Mouse (Mus musculus) hindbrain, embryonic 10.5 days (tissue): ENCODE measurements around the gene Kif1bp. TPM values are rescaled to one million over a fixed set of nuclear protein-coding genes. Genes with fewer than 3 reads are reported as not detected.
A peak's percentile ranks its signal among the peaks of the same experiment; 100 is the strongest.
"Not testable (repeated sequence)": the region's sequence is repeated elsewhere in the genome, so short reads cannot be mapped to it uniquely, and the experiment has no call there.

Experiments
- DNase-seq: peaks from one replicate; pipeline ENCODE4 v3.0.0-alpha.2; 2017; ENCODE audit warnings: low spot score
- H3K27ac ChIP-seq: fragments of 300-500 bp; sonication (generic); 2 replicates; pipeline ENCODE4 v1.5.1; 2016; ENCODE audit warnings: mild to moderate bottlenecking, moderate library complexity
- H3K27me3 ChIP-seq: fragments of 300-500 bp; sonication (generic); 2 replicates; pipeline ENCODE4 v1.6.1; 2016; ENCODE audit warnings: mild to moderate bottlenecking; ENCODE audit not compliant: poor library complexity, insufficient read depth, severe bottlenecking
- H3K36me3 ChIP-seq: fragments of 300-500 bp; sonication (generic); 2 replicates; pipeline ENCODE4 v1.6.1; 2016; ENCODE audit warnings: mild to moderate bottlenecking, moderate library complexity
- H3K4me1 ChIP-seq: fragments of 300-500 bp; sonication (generic); replicated peaks from 2 replicates; pipeline ENCODE4 v1.6.1; 2016; ENCODE audit warnings: mild to moderate bottlenecking
- H3K4me3 ChIP-seq: fragments of 300-500 bp; sonication (generic); 2 replicates; pipeline ENCODE4 v1.5.1; 2016; ENCODE audit warnings: mild to moderate bottlenecking, moderate library complexity
- H3K9me3 ChIP-seq: fragments of 300-500 bp; sonication (generic); 2 replicates; pipeline ENCODE4 v1.6.1; 2016; ENCODE audit warnings: mild to moderate bottlenecking, moderate library complexity
- WGBS: fragments of 180-500 bp; shearing (Covaris S2); methylation state at CpG from one replicate; pipeline ENCODE4 v1.1.7; 2016; 5-methylcytosine and 5-hydroxymethylcytosine counted together
- polyA plus RNA-seq: library from polyadenylated mRNA; unstranded; fragments of >200 nt; fragmentation: Nextera tagmentation; extraction: Ambion mirVana; gene quantifications from 2 replicates; pipeline ENCODE4 v1.2.1, GENCODE M21; 2016

Gene Kif1bp
- polyA plus RNA-seq, 1 experiment from 2014 or later: 46.5 TPM

GRCm38 (mm10) chr10:62503836-62504628 is 74.2 kb downstream of the Kif1bp start:
- peaks cover 11% of the 10 kb centered on the region for H3K4me1 ChIP-seq
- H3K9me3 ChIP-seq: no peaks in the 10 kb centered on the region
- H3K27me3 ChIP-seq: peaks cover 26% of the 10 kb centered on the region
- 79% methylated on average over 12 of the region's 12 CpGs for WGBS
- DNase-seq: no peak
- no peaks in the 10 kb centered on the region for H3K36me3 ChIP-seq
- H3K4me3 ChIP-seq: no peak overlapping the region
- H3K27ac ChIP-seq: no peak overlapping the region

DNA sequence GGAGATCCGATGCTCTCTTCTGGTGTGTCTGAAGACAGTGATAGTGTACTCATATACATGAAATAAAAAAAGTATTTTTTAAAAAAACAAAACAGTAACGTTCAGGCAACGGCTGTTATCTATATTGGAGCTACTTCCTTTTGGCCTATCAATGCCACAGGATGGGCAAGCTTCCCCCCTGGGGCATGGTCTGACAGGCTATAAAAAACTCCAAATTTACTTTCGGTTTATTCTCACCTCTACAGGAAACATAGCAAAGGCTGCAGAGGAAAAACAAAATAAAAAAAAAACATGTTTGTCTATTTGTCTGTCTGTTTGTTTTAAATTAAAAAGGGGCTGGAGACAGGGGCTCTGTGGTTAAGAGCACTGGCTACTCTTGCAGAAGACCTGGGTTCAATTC is 74.9 kb downstream of the Kif1bp start:
- DNase-seq: no peak
- no peaks in the 10 kb centered on the region for H3K9me3 ChIP-seq
- H3K4me1 ChIP-seq: peaks cover 5% of the 10 kb centered on the region
- H3K4me3 ChIP-seq: no peak overlapping the region
- peaks cover 20% of the 10 kb centered on the region for H3K27me3 ChIP-seq
- no peak overlapping the region for H3K27ac ChIP-seq
- WGBS: 82% methylated on average over 4 of the region's 4 CpGs
- no peaks in the 10 kb centered on the region for H3K36me3 ChIP-seq

GRCm38 (mm10) chr10:62501951-62502350 is 76.3 kb downstream of the Kif1bp start:
- peaks cover 7% of the 10 kb centered on the region for H3K27me3 ChIP-seq
- H3K9me3 ChIP-seq: no peaks in the 10 kb centered on the region
- WGBS: 88% methylated on average over 7 of the region's 7 CpGs
- H3K27ac ChIP-seq: no peak overlapping the region
- H3K4me1 ChIP-seq: no peaks in the 10 kb centered on the region
- DNase-seq: no peak
- H3K4me3 ChIP-seq: no peak overlapping the region
- H3K36me3 ChIP-seq: no peaks in the 10 kb centered on the region

- Histone ChIP-seq H3K4me3 (no peak overlapping the region), H3K27me3 (no peaks in the 10 kb centered on the region), H3K4me1 (no peaks in the 10 kb centered on the region), H3K27ac (no peak overlapping the region), H3K36me3 (no peaks in the 10 kb centered on the region), H3K9me3 (no peaks in the 10 kb centered on the region)
- DNase-seq: no peak
- WGBS: 89% methylated on average over 9 of the region's 9 CpGs
Observed at GRCm38 (mm10) chr10:62500916-62501615, 77.2 kb downstream of the Kif1bp start.

- Histone ChIP-seq H3K4me1 (no peaks in the 10 kb centered on the region), H3K36me3 (no peaks in the 10 kb centered on the region), H3K27ac (no peak overlapping the region), H3K9me3 (no peaks in the 10 kb centered on the region), H3K4me3 (no peak overlapping the region), H3K27me3 (no peaks in the 10 kb centered on the region)
- DNase-seq: peak; percentile 69
- 27% methylated on average over 15 of the region's 15 CpGs for WGBS
Observed at GRCm38 (mm10) chr10:62500088-62500915, 78.0 kb downstream of the Kif1bp start.

- H3K27me3 ChIP-seq, H3K36me3 ChIP-seq, H3K9me3 ChIP-seq, H3K27ac ChIP-seq, DNase-seq, H3K4me3 ChIP-seq: not testable (repeated sequence)
- peaks cover 13% of the 10 kb centered on the region; the same call in 1 of the 2 replicates for H3K4me1 ChIP-seq
- WGBS: 81% methylated on average over 3 of the region's 3 CpGs
Observed at GRCm38 (mm10) chr10:62491681-62492080, 86.6 kb downstream of the Kif1bp start.

Other genes starting within 250 kb of the Kif1bp start
- 30.0 and 34.0 TPM in 2 replicates for gene Hk1, start 198.5 kb downstream of the Kif1bp start, polyA plus RNA-seq
- 0.31 and 0.33 TPM in 2 replicates for gene Hkdc1, start 156.0 kb downstream of the Kif1bp start, polyA plus RNA-seq
- gene 4930507D05Rik, start 129.0 kb downstream of the Kif1bp start, polyA plus RNA-seq: 0.94 and 0.98 TPM in 2 replicates
- gene Supv3l1, start 128.7 kb downstream of the Kif1bp start, polyA plus RNA-seq: 27.9 and 28.8 TPM in 2 replicates
- 78.4 and 90.2 TPM in 2 replicates for gene Vps26a, start 91.7 kb downstream of the Kif1bp start, polyA plus RNA-seq
- gene Srgn, start 51.0 kb downstream of the Kif1bp start, polyA plus RNA-seq: 3.6 and 3.7 TPM in 2 replicates
- 20.1 and 31.2 TPM in 2 replicates for gene Ddx21, start 23.8 kb upstream of the Kif1bp start, polyA plus RNA-seq
- gene Ddx50, start 72.8 kb upstream of the Kif1bp start, polyA plus RNA-seq: 95.7 and 99.7 TPM in 2 replicates
- 3.2 and 3.3 TPM in 2 replicates for gene Stox1, start 147.7 kb upstream of the Kif1bp start, polyA plus RNA-seq
- gene Ccar1, start 213.8 kb upstream of the Kif1bp start, polyA plus RNA-seq: 109 and 154 TPM in 2 replicates